Mouse (Mus musculus) erythroblast, embryonic 14.5 days (primary cell): ENCODE results near the gene Ldlrad1.

Source experiments
- GATA1 ChIP-seq: IDR thresholded peaks from 2 replicates; pipeline ENCODE4 v1.6.1; 2012; ENCODE audit warnings: low read length, inconsistent platforms, mixed read lengths
- TAL1 ChIP-seq: IDR thresholded peaks from 3 replicates; pipeline ENCODE4 v1.6.1; 2012; ENCODE audit warnings: low read length, inconsistent platforms, mixed read lengths

GRCm38 (mm10) chr4:107178182-107178829, 30.7 kb upstream of the Ldlrad1 start, which contains the start of gene Tmem59:
- TF ChIP-seq GATA1: no peak
- TF ChIP-seq TAL1: no peak
